Mouse (Mus musculus) brown adipose tissue, adult 24 weeks (tissue): ENCODE measurements around the gene Itpkc. TPM values are rescaled to one million over a fixed set of nuclear protein-coding genes. Genes with fewer than 3 reads are reported as not detected.

Experiments used
- polyA plus RNA-seq: library from polyadenylated mRNA; stranded (reverse); fragments of >200 nt; gene quantifications from 2 replicates; pipeline ENCODE4 v1.2.4, GENCODE M21; 2012; ENCODE audit not compliant: missing spikeins, insufficient read depth, insufficient read length

Gene Itpkc
- polyA plus RNA-seq, 1 experiment = 2.2 TPM

Other genes starting within 250 kb of the Itpkc start
- gene Cyp2a12, start 199.6 kb downstream of the Itpkc start, polyA plus RNA-seq = 1.0 TPM in 1 of 2 replicates, not detected in the other
- gene Cyp2f2, start 108.8 kb downstream of the Itpkc start, polyA plus RNA-seq = 5.0 and 8.5 TPM in 2 replicates
- gene Cyp2t4, start 74.9 kb downstream of the Itpkc start, polyA plus RNA-seq = not detected in 2 replicates
- gene Egln2, start 61.9 kb downstream of the Itpkc start, polyA plus RNA-seq = 22.6 and 23.9 TPM in 2 replicates
- gene Rab4b, start 49.8 kb downstream of the Itpkc start, polyA plus RNA-seq = 13.6 and 21.4 TPM in 2 replicates
- gene Gm21983, start 47.6 kb downstream of the Itpkc start, polyA plus RNA-seq = not detected in 2 replicates
- gene Mia, start 47.5 kb downstream of the Itpkc start, polyA plus RNA-seq = not detected in 2 replicates
- 5.6 and 8.2 TPM in 2 replicates for gene BC024978, start 32.9 kb downstream of the Itpkc start, polyA plus RNA-seq
- 31.5 and 50.7 TPM in 2 replicates for gene Snrpa, start 32.4 kb downstream of the Itpkc start, polyA plus RNA-seq
- 13.3 and 19.1 TPM in 2 replicates for gene Coq8b, start 4.4 kb upstream of the Itpkc start, polyA plus RNA-seq
- 2.6 and 2.7 TPM in 2 replicates for gene Numbl, start 29.8 kb upstream of the Itpkc start, polyA plus RNA-seq
- gene Ltbp4, start 109.0 kb upstream of the Itpkc start, polyA plus RNA-seq = 22.8 and 25.9 TPM in 2 replicates
- gene Shkbp1, start 127.4 kb upstream of the Itpkc start, polyA plus RNA-seq = 11.6 TPM in 2 replicates
- gene Gm20479, start 128.8 kb upstream of the Itpkc start, polyA plus RNA-seq = 3.5 TPM in 1 of 2 replicates, not detected in the other
- gene Sptbn4, start 219.0 kb upstream of the Itpkc start, polyA plus RNA-seq = 0.20 TPM in 1 of 2 replicates, not detected in the other
- gene Blvrb, start 219.3 kb upstream of the Itpkc start, polyA plus RNA-seq = 80.2 and 109 TPM in 2 replicates
- gene Sertad3, start 245.1 kb upstream of the Itpkc start, polyA plus RNA-seq = 4.2 and 8.3 TPM in 2 replicates